Mouse (Mus musculus) liver, embryonic 14.5 days (tissue): Measurements from ENCODE around the gene Tmbim1. TPM values are rescaled to one million over a fixed set of nuclear protein-coding genes. Genes with fewer than 3 reads are reported as not detected.

Experiments used
- ATAC-seq: fragments of 200-750 bp; cut with Nextera tagmentation; 2 replicates; pipeline ENCODE4 v1.8.0; 2017; ENCODE audit warnings: moderate number of reproducible peaks, mild to moderate bottlenecking, moderate library complexity; ENCODE audit not compliant: insufficient read depth
- DNase-seq, 3 experiments: peaks; one replicate each; pipeline ENCODE4 v3.0.0-alpha.2; 2012 to 2013; ENCODE audit warnings: low read depth in 3 of 3, low spot score in 3 of 3
- H3K27ac ChIP-seq: fragments of 300-500 bp; sonication (generic); 2 replicates; pipeline ENCODE4 v1.5.1; 2014; ENCODE audit warnings: moderate library complexity, mild to moderate bottlenecking, control low read depth, inconsistent platforms
- H3K27me3 ChIP-seq: fragments of 300-500 bp; sonication (generic); 2 replicates; pipeline ENCODE4 v1.6.1; 2014; ENCODE audit warnings: mild to moderate bottlenecking, low read length, moderate library complexity; ENCODE audit not compliant: control insufficient read depth, insufficient read depth
- H3K36me3 ChIP-seq: fragments of 300-500 bp; sonication (generic); replicated peaks from 2 replicates; pipeline ENCODE4 v1.6.1; 2014; ENCODE audit warnings: low read depth; ENCODE audit not compliant: control insufficient read depth, insufficient read depth
- H3K4me1 ChIP-seq, 2 experiments: fragments of 200-500 bp in 1 of 2; fragments of 300-500 bp in 1 of 2; sonication (generic) in 1 of 2; replicated peaks; 2 replicates each; pipeline ENCODE4 v1.6.1; 2012 to 2014; ENCODE audit warnings: antibody characterized with exemption in 1 of 2, inconsistent platforms in 1 of 2, low read length in 1 of 2; ENCODE audit not compliant: control insufficient read depth in 2 of 2, insufficient read depth in 2 of 2
- H3K4me2 ChIP-seq: fragments of 300-500 bp; sonication (generic); 2 replicates; pipeline ENCODE4 v1.6.1; 2014; ENCODE audit warnings: low read depth, mild to moderate bottlenecking, control low read depth, moderate library complexity
- H3K4me3 ChIP-seq, 2 experiments: fragments of 200-500 bp in 1 of 2; fragments of 300-500 bp in 1 of 2; sonication (generic) in 1 of 2; 2 replicates each; pipeline ENCODE4 v1.5.1; 2012 to 2014; ENCODE audit warnings: low read depth in 2 of 2, low read length in 2 of 2, mild to moderate bottlenecking in 2 of 2, control low read depth in 1 of 2, inconsistent platforms in 1 of 2, moderate library complexity in 1 of 2; ENCODE audit not compliant: insufficient read depth in 1 of 2
- H3K9ac ChIP-seq: fragments of 300-500 bp; sonication (generic); replicated peaks from 2 replicates; pipeline ENCODE4 v1.6.1; 2014; ENCODE audit warnings: mild to moderate bottlenecking, control low read depth, moderate library complexity
- H3K9me3 ChIP-seq: fragments of 300-500 bp; sonication (generic); 2 replicates; pipeline ENCODE4 v1.6.1; 2016; ENCODE audit warnings: low read length, mixed read lengths; ENCODE audit not compliant: control insufficient read depth
- CTCF ChIP-seq: IDR thresholded peaks from 2 replicates; pipeline ENCODE4 v1.5.1; 2016; ENCODE audit warnings: antibody characterized with exemption, low read depth, control low read depth
- EP300 ChIP-seq: IDR thresholded peaks from 2 replicates; pipeline ENCODE4 v1.6.1; 2016; ENCODE audit warnings: antibody characterized with exemption, low read depth
- WGBS: fragments of 180-500 bp; shearing (Covaris S2); extraction: QIAGEN DNeasy Blood & Tissue Kit; methylation state at CpG from one replicate; pipeline ENCODE4 v1.1.7; 2014; ENCODE audit not compliant: insufficient replicate concordance; 5-methylcytosine and 5-hydroxymethylcytosine counted together
- polyA plus RNA-seq, 2 experiments: library from polyadenylated mRNA; depleted of rRNA in 1 of 2; stranded (reverse) in 1 of 2; unstranded in 1 of 2; fragments of >200 nt; fragmentation: Nextera tagmentation in 1 of 2; extraction: Ambion mirVana in 1 of 2; gene quantifications; 2 replicates each; pipeline versions ENCODE4 v1.2.1 to v1.2.3; 2012 to 2014

The Tmbim1 gene
- polyA plus RNA-seq, 2 experiments = 10.1 to 10.5 TPM

- TF ChIP-seq EP300 (no peak), CTCF (no peak)
- Histone ChIP-seq H3K27ac (no peak overlapping the region), H3K27me3 (no peaks in the 10 kb centered on the region), H3K9me3 (no peaks in the 10 kb centered on the region), H3K4me3 (no peak overlapping the region), H3K4me1 (peaks cover 0 to 31% of the 10 kb centered on the region in 2 experiments; a peak in 3 of 4 replicates), H3K4me2 (no peak overlapping the region), H3K36me3 (no peaks in the 10 kb centered on the region), H3K9ac (no peak overlapping the region)
- 55% methylated on average over 10 of the region's 10 CpGs for WGBS
- DNase-seq (no peak), ATAC-seq (no peak)
Measured at GRCm38 (mm10) chr1:74308001-74308964, 2.9 kb upstream of the Tmbim1 start.

DNA sequence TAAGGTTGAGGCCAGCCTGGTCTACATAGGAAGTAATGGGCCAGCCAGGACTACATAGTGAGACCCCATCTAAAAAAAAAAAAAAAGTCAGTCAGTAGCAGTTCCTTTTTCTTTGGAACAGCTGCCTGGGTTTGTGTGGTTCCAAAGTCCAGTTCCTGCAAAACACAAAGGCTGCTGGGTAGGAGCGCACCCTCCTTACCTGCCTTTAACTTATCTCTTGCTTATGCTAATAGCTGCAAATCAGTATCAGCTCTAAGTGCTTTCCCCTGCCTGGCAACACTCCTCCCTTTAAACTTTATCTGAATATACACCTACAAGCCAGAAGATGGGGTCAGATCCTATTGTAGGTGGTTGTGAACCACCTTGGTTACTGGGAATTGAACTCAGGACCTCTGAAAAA lies 1.7 kb upstream of the Tmbim1 start:
- Histone ChIP-seq H3K4me3 (no peak overlapping the region), H3K4me1 (peaks cover 0 to 36% of the 10 kb centered on the region in 2 experiments; a peak in 3 of 4 replicates), H3K27me3 (no peaks in the 10 kb centered on the region), H3K9ac (no peak overlapping the region), H3K27ac (no peak overlapping the region), H3K36me3 (no peaks in the 10 kb centered on the region), H3K9me3 (no peaks in the 10 kb centered on the region), H3K4me2 (no peak overlapping the region)
- TF ChIP-seq EP300 (no peak), CTCF (no peak)
- DNase-seq (no peak), ATAC-seq (no peak)
- 75% methylated on average over 1 of the region's 1 CpGs for WGBS

DNA sequence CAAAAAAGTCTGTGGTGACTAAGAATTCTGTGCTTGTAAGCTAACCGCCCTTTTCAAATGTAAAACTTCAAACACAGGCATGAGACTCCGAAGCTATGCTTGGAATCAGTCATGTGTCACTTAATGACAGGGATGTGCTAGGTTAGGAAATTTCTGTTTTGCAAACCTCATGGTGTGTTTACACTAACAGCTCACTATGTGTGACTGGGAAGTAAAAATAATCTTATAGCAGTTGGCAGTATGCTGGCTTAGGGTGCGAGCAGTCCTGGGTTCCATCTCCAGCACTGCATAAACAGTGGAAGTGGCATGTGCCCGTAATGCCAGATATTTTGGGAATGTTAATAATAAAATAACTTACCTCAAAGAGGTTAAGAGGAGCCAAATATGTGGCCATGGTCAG lies 476 bp downstream of the Tmbim1 start:
- Histone ChIP-seq H3K36me3 (no peaks in the 10 kb centered on the region), H3K4me1 (peaks cover 2 to 41% of the 10 kb centered on the region in 2 experiments), H3K27me3 (no peaks in the 10 kb centered on the region), H3K27ac (no peak overlapping the region), H3K9me3 (no peaks in the 10 kb centered on the region), H3K9ac (no peak overlapping the region), H3K4me3 (no peak overlapping the region), H3K4me2 (no peak overlapping the region)
- DNase-seq (no peak), ATAC-seq (no peak)
- TF ChIP-seq CTCF (no peak), EP300 (no peak)
- 77% methylated on average over 4 of the region's 4 CpGs for WGBS

GRCm38 (mm10) chr1:74304339-74304790 lies 1.1 kb downstream of the Tmbim1 start:
- 6% methylated on average over 12 of the region's 12 CpGs for WGBS
- no peak for DNase-seq
- TF ChIP-seq CTCF (no peak), EP300 (no peak)
- H3K4me2 ChIP-seq = peak overlapping the region; percentile 94
- no peaks in the 10 kb centered on the region for H3K27me3 ChIP-seq
- peak overlapping the region; percentile 81 to 95 for H3K4me3 ChIP-seq
- no peak overlapping the region for H3K27ac ChIP-seq
- H3K9ac ChIP-seq = peak overlapping the region; percentile 87
- peaks cover 7 to 42% of the 10 kb centered on the region in 2 experiments for H3K4me1 ChIP-seq
- H3K36me3 ChIP-seq = no peaks in the 10 kb centered on the region
- no peaks in the 10 kb centered on the region for H3K9me3 ChIP-seq
- peak; percentile 34; the same call in 1 of the 2 replicates for ATAC-seq

GRCm38 (mm10) chr1:74303509-74304338 lies 1.7 kb downstream of the Tmbim1 start:
- Histone ChIP-seq H3K4me2 (peak overlapping the region; percentile 94), H3K9ac (peak overlapping the region; percentile 87), H3K4me1 (peaks cover 8 to 41% of the 10 kb centered on the region in 2 experiments), H3K27me3 (no peaks in the 10 kb centered on the region), H3K27ac (peak overlapping the region; percentile 12), H3K4me3 (peak overlapping the region; percentile 81 to 95), H3K36me3 (no peaks in the 10 kb centered on the region), H3K9me3 (no peaks in the 10 kb centered on the region)
- ATAC-seq (peak; percentile 87), DNase-seq (peak in 2 of 3 experiments; percentile 24 to 45)
- no peak for TF ChIP-seq EP300
- TF ChIP-seq CTCF = 0 out of 2 replicates have a peak, but pooled peaks have one; percentile 13
- under 1% methylated on average over 56 of the region's 56 CpGs for WGBS
